Mouse (Mus musculus): ENCODE data around the gene Gm4737. TPM values are rescaled to one million over a fixed set of nuclear protein-coding genes. Genes with fewer than 3 reads are reported as not detected.

Gm4737 gene
- 3.4 TPM for polyA plus RNA-seq (2017; shearing (Covaris generic))

GRCm38 (mm10) chr16:46154832-46155231, at the start of gene Gm4737:
Gene Gm4737, minus strand, starts transcription at chr16:46155077.

GRCm38 (mm10) chr16:46120020-46120419, 34.9 kb downstream of the Gm4737 start, which contains the start of gene Cd96:
Gene Cd96, minus strand, starts transcription at chr16:46120251.

Other genes with a start within 250 kb of the Gm4737 start
- gene Phldb2, start 201.5 kb downstream of the Gm4737 start, polyA plus RNA-seq (2017; shearing (Covaris generic)) = 0.43 TPM
- gene Plcxd2, start 144.9 kb downstream of the Gm4737 start, polyA plus RNA-seq (2017; shearing (Covaris generic)) = 19.5 TPM
- 259 TPM for gene Cd96, start 34.8 kb downstream of the Gm4737 start, polyA plus RNA-seq (2017; shearing (Covaris generic))

Data from inflammation-experienced regulatory T-cells, adult 16 weeks (primary cell).